8 mouse cellular contexts compared by ENCODE assay signal in the genomic region with DNA sequence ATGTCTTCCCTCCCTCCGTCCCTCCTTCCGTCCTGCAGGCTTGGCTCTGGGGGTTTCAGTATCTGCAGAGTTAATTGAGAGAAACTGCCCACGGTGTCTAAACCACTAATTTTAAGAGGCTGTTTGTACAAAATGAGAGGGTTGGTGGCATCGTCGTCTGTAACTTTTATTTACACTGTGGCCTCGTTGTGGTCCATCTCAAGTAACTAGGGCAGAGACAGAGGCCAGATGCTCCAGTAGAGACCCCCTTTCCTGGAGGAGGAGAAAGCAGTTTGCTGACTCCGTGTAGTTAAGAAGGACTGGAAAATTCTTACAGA. TPM values are rescaled to one million over a fixed set of nuclear protein-coding genes. Genes with fewer than 3 reads are reported as not detected.
A peak's percentile ranks its signal among the peaks of the same experiment; 100 is the strongest.
DNase-seq lines count a peak whose midpoint lies in the region; ATAC-seq and TF ChIP-seq lines count a peak whose summit lies in the region.

No protein-coding gene starts in this region.

- peak overlapping the region; percentile 96 for H3K9ac ChIP-seq in hindbrain, embryonic 12.5 days
- H3K9ac ChIP-seq in midbrain, embryonic 13.5 days (replicated peaks) = peak overlapping the region; percentile 97

- H3K9me3 ChIP-seq in hindbrain, embryonic 12.5 days (replicated peaks) = no peaks in the 10 kb centered on the region
- no peaks in the 10 kb centered on the region for H3K9me3 ChIP-seq in midbrain, embryonic 13.5 days

- no peak for DNase-seq in kidney, adult 2 months
- DNase-seq in kidney, postnatal 36 days = no peak
- no peak for DNase-seq in frontal cortex, adult 2 months (ENCODE audit: extremely low spot score in 1 of 2, low spot score in 1 of 2)
- no peak for DNase-seq in layer of hippocampus, postnatal 25 days (ENCODE audit: extremely low spot score in 1 of 2, low spot score in 1 of 2)
- DNase-seq in ovary, adult 18-20 months (ENCODE audit: low spot score) = no peak

- TF ChIP-seq CTCF in kidney, adult 2 months (conservative IDR thresholded peaks at IDR 0.05; ENCODE audit: insufficient read depth, insufficient read length, low read depth, low read length) = no peak
- no peak for TF ChIP-seq CTCF in bone marrow, adult 2 months (IDR thresholded peaks at IDR 0.05; ENCODE audit: control insufficient read depth, insufficient read depth, low read length)

- no peak for TF ChIP-seq POLR2A in kidney, adult 2 months (IDR thresholded peaks at IDR 0.05; ENCODE audit: low read depth, low read length)
- TF ChIP-seq POLR2A in bone marrow, adult 2 months (IDR thresholded peaks at IDR 0.05; ENCODE audit: borderline replicate concordance, control insufficient read depth, low read depth, low read length) = no peak

- WGBS in kidney, adult 2 months = 1% methylated on average over 7 of the region's 7 CpGs
- 1% methylated on average over 7 of the region's 7 CpGs for WGBS in bone marrow, adult 2 months
- under 1% methylated on average over 7 of the region's 7 CpGs for WGBS in hindbrain, embryonic 12.5 days
- WGBS in midbrain, embryonic 13.5 days = under 1% methylated on average over 7 of the region's 7 CpGs

- H3K27ac ChIP-seq in kidney, adult 2 months (ENCODE audit: insufficient read depth, low read depth, low read length) = peak overlapping the region; percentile 99
- peak overlapping the region; percentile 89 for H3K27ac ChIP-seq in bone marrow, adult 2 months (ENCODE audit: control insufficient read depth, insufficient read depth, low read depth, low read length, poor library complexity)
- peak overlapping the region; percentile 98 for H3K27ac ChIP-seq in hindbrain, embryonic 12.5 days
- H3K27ac ChIP-seq in midbrain, embryonic 13.5 days = peak overlapping the region; percentile 95

- peaks cover 22% of the 10 kb centered on the region for H3K4me1 ChIP-seq in kidney, adult 2 months (ENCODE audit: control insufficient read depth, insufficient read depth, low read length)
- H3K4me1 ChIP-seq in bone marrow, adult 2 months (ENCODE audit: control insufficient read depth, insufficient read depth, low read length) = no peaks in the 10 kb centered on the region; the same call in 1 of the 2 replicates
- H3K4me1 ChIP-seq in hindbrain, embryonic 12.5 days = peaks cover 46% of the 10 kb centered on the region
- H3K4me1 ChIP-seq in midbrain, embryonic 13.5 days (replicated peaks) = peaks cover 54% of the 10 kb centered on the region

- no peak for ATAC-seq in hindbrain, embryonic 12.5 days (ENCODE audit: low FRiP score)
- no peak for ATAC-seq in midbrain, embryonic 13.5 days

- H3K36me3 ChIP-seq in kidney, adult 2 months (ENCODE audit: control insufficient read depth, insufficient read depth, low read length) = no peaks in the 10 kb centered on the region
- H3K36me3 ChIP-seq in hindbrain, embryonic 12.5 days = 0 out of 2 replicates have a peak, but pooled peaks cover 5% of the 10 kb centered on the region
- H3K36me3 ChIP-seq in midbrain, embryonic 13.5 days = peaks cover 12% of the 10 kb centered on the region

- H3K4me3 ChIP-seq in kidney, adult 2 months (ENCODE audit: insufficient read depth, low read depth, low read length) = peak overlapping the region; percentile 70
- peak overlapping the region; percentile 99 for H3K4me3 ChIP-seq in bone marrow, adult 2 months (replicated peaks; ENCODE audit: control insufficient read depth, low read depth, low read length)
- H3K4me3 ChIP-seq in hindbrain, embryonic 12.5 days = peak overlapping the region; percentile 81
- H3K4me3 ChIP-seq in midbrain, embryonic 13.5 days (replicated peaks) = peak overlapping the region; percentile 92

- H3K27me3 ChIP-seq in kidney, adult 2 months (replicated peaks; ENCODE audit: control insufficient read depth, insufficient read depth, low read length) = no peaks in the 10 kb centered on the region
- peaks cover 3% of the 10 kb centered on the region; the same call in 1 of the 2 replicates for H3K27me3 ChIP-seq in hindbrain, embryonic 12.5 days
- H3K27me3 ChIP-seq in midbrain, embryonic 13.5 days = no peaks in the 10 kb centered on the region

- peak overlapping the region; percentile 63 for H3K4me2 ChIP-seq in hindbrain, embryonic 12.5 days (replicated peaks)
- peak overlapping the region; percentile 76 for H3K4me2 ChIP-seq in midbrain, embryonic 13.5 days (replicated peaks)

RNA-seq across cellular contexts. Expression of a gene that starts 0.8 kb away (rescaled TPM):
- 132 and 176 TPM in 2 replicates for polyA plus RNA-seq in kidney, adult 2 months (2012; rRNA removed)
- polyA plus RNA-seq in bone marrow, adult 2 months (2011; ENCODE audit: insufficient read depth, insufficient read length, low replicate concordance, missing spikeins) = 199 and 273 TPM in 2 replicates
- 133 and 134 TPM in 2 replicates for polyA plus RNA-seq in hindbrain, embryonic 12.5 days (2016; fragmentation: Nextera tagmentation; extraction: Ambion mirVana)
- polyA plus RNA-seq in midbrain, embryonic 13.5 days (2015; fragmentation: Nextera tagmentation; extraction: Ambion mirVana) = 128 and 134 TPM in 2 replicates
- polyA plus RNA-seq in frontal cortex, adult 2 months (2012; rRNA removed) = 155 and 161 TPM in 2 replicates
- total RNA-seq in layer of hippocampus, postnatal 25 days (2021) = 100 to 1,000 TPM; 163 to 169 TPM

RNA-seq across cellular contexts. Expression of a gene that starts 1.0 kb away (rescaled TPM):
- 214 and 254 TPM in 2 replicates for polyA plus RNA-seq in kidney, adult 2 months (2012; rRNA removed)
- polyA plus RNA-seq in bone marrow, adult 2 months (2011; ENCODE audit: insufficient read depth, insufficient read length, low replicate concordance, missing spikeins) = 28.6 and 37.9 TPM in 2 replicates
- polyA plus RNA-seq in hindbrain, embryonic 12.5 days (2016; fragmentation: Nextera tagmentation; extraction: Ambion mirVana) = 23.9 and 26.8 TPM in 2 replicates
- 18.5 and 21.9 TPM in 2 replicates for polyA plus RNA-seq in midbrain, embryonic 13.5 days (2015; fragmentation: Nextera tagmentation; extraction: Ambion mirVana)
- polyA plus RNA-seq in frontal cortex, adult 2 months (2012; rRNA removed) = 46.7 and 53.1 TPM in 2 replicates
- total RNA-seq in layer of hippocampus, postnatal 25 days (2021) = 10 to 100 TPM; 49.6 to 51.1 TPM

RNA-seq across cellular contexts. Expression of a gene that starts 24.6 kb away (rescaled TPM):
- polyA plus RNA-seq in kidney, adult 2 months (2012; rRNA removed) = 30.6 and 36.4 TPM in 2 replicates
- polyA plus RNA-seq in bone marrow, adult 2 months (2011; ENCODE audit: insufficient read depth, insufficient read length, low replicate concordance, missing spikeins) = 30.0 and 40.3 TPM in 2 replicates
- polyA plus RNA-seq in hindbrain, embryonic 12.5 days (2016; fragmentation: Nextera tagmentation; extraction: Ambion mirVana) = 46.9 and 50.2 TPM in 2 replicates
- 54.7 and 56.6 TPM in 2 replicates for polyA plus RNA-seq in midbrain, embryonic 13.5 days (2015; fragmentation: Nextera tagmentation; extraction: Ambion mirVana)
- 40.2 and 45.8 TPM in 2 replicates for polyA plus RNA-seq in frontal cortex, adult 2 months (2012; rRNA removed)
- 10 to 100 TPM; 25.1 to 27.5 TPM for total RNA-seq in layer of hippocampus, postnatal 25 days (2021)

RNA-seq across cellular contexts. Expression of a gene that starts 52.6 kb away (rescaled TPM):
- 46.8 and 53.3 TPM in 2 replicates for polyA plus RNA-seq in kidney, adult 2 months (2012; rRNA removed)
- 7.8 and 8.5 TPM in 2 replicates for polyA plus RNA-seq in bone marrow, adult 2 months (2011; ENCODE audit: insufficient read depth, insufficient read length, low replicate concordance, missing spikeins)
- polyA plus RNA-seq in hindbrain, embryonic 12.5 days (2016; fragmentation: Nextera tagmentation; extraction: Ambion mirVana) = 29.3 and 30.7 TPM in 2 replicates
- 29.4 and 30.2 TPM in 2 replicates for polyA plus RNA-seq in midbrain, embryonic 13.5 days (2015; fragmentation: Nextera tagmentation; extraction: Ambion mirVana)
- 80.9 and 86.8 TPM in 2 replicates for polyA plus RNA-seq in frontal cortex, adult 2 months (2012; rRNA removed)
- 100 to 1,000 TPM; 102 to 110 TPM for total RNA-seq in layer of hippocampus, postnatal 25 days (2021)

RNA-seq across cellular contexts. Expression of a gene that starts 57.4 kb away (rescaled TPM):
- polyA plus RNA-seq in kidney, adult 2 months (2012; rRNA removed) = 9.9 and 16.1 TPM in 2 replicates
- 0.84 and 1.1 TPM in 2 replicates for polyA plus RNA-seq in bone marrow, adult 2 months (2011; ENCODE audit: insufficient read depth, insufficient read length, low replicate concordance, missing spikeins)
- 4.7 and 4.8 TPM in 2 replicates for polyA plus RNA-seq in hindbrain, embryonic 12.5 days (2016; fragmentation: Nextera tagmentation; extraction: Ambion mirVana)
- 1.8 and 2.0 TPM in 2 replicates for polyA plus RNA-seq in midbrain, embryonic 13.5 days (2015; fragmentation: Nextera tagmentation; extraction: Ambion mirVana)
- polyA plus RNA-seq in frontal cortex, adult 2 months (2012; rRNA removed) = 14.6 and 17.6 TPM in 2 replicates
- total RNA-seq in layer of hippocampus, postnatal 25 days (2021) = 10 to 100 TPM; 12.8 to 13.1 TPM
